Mouse (Mus musculus) lung, postnatal 0 days (tissue): ENCODE results near the gene Lrrc15. TPM values are rescaled to one million over a fixed set of nuclear protein-coding genes. Genes with fewer than 3 reads are reported as not detected.

Experiments used
- ATAC-seq: fragments of 200-750 bp; cut with Nextera tagmentation; 2 replicates; pipeline ENCODE4 v1.8.0; 2017; ENCODE audit warnings: moderate library complexity
- DNase-seq: peaks from one replicate; pipeline ENCODE4 v3.0.0-alpha.2; 2016; ENCODE audit warnings: low spot score
- H3K27ac ChIP-seq: fragments of 300-500 bp; sonication (generic); 2 replicates; pipeline ENCODE4 v1.5.1; 2014; ENCODE audit warnings: antibody characterized with exemption, mild to moderate bottlenecking, low read length, mixed read lengths
- H3K27me3 ChIP-seq: fragments of 300-500 bp; sonication (generic); replicated peaks from 2 replicates; pipeline ENCODE4 v1.6.1; 2014; ENCODE audit warnings: low read length, mixed read lengths; ENCODE audit not compliant: insufficient read depth
- H3K36me3 ChIP-seq: fragments of 300-500 bp; sonication (generic); 2 replicates; pipeline ENCODE4 v1.6.1; 2014; ENCODE audit warnings: low read length, mixed read lengths; ENCODE audit not compliant: insufficient read depth
- H3K4me1 ChIP-seq: fragments of 300-500 bp; sonication (generic); 2 replicates; pipeline ENCODE4 v1.6.1; 2014; ENCODE audit warnings: antibody characterized with exemption, low read depth, low read length, mixed read lengths; ENCODE audit not compliant: insufficient read depth
- H3K4me2 ChIP-seq: fragments of 300-500 bp; sonication (generic); replicated peaks from 2 replicates; pipeline ENCODE4 v1.6.1; 2014; ENCODE audit warnings: low read depth, mild to moderate bottlenecking, low read length, moderate library complexity, mixed read lengths
- H3K4me3 ChIP-seq: fragments of 300-500 bp; sonication (generic); 2 replicates; pipeline ENCODE4 v1.5.1; 2014; ENCODE audit warnings: low read depth, low read length
- H3K9ac ChIP-seq: fragments of 300-500 bp; sonication (generic); replicated peaks from 2 replicates; pipeline ENCODE4 v1.6.1; 2014; ENCODE audit warnings: low read depth, mild to moderate bottlenecking
- H3K9me3 ChIP-seq: fragments of 300-500 bp; sonication (generic); 2 replicates; pipeline ENCODE4 v1.6.1; 2016; ENCODE audit warnings: low read length, mixed read lengths
- CTCF ChIP-seq: IDR thresholded peaks from 2 replicates; pipeline ENCODE4 v1.5.1; 2016; ENCODE audit warnings: antibody characterized with exemption, mild to moderate bottlenecking
- EP300 ChIP-seq: IDR thresholded peaks from 2 replicates; pipeline ENCODE4 v1.6.1; 2016; ENCODE audit warnings: antibody characterized with exemption, mild to moderate bottlenecking, control low read depth
- WGBS: fragments of 180-500 bp; shearing (Covaris S2); extraction: QIAGEN DNeasy Blood & Tissue Kit; methylation state at CpG from one replicate; pipeline ENCODE4 v1.1.7; 2014; 5-methylcytosine and 5-hydroxymethylcytosine counted together
- polyA plus RNA-seq: library from polyadenylated mRNA; unstranded; fragments of >200 nt; fragmentation: Nextera tagmentation; extraction: Ambion mirVana; gene quantifications from 2 replicates; pipeline ENCODE4 v1.2.1, GENCODE M21; 2015

Lrrc15 gene
- polyA plus RNA-seq, 1 experiment from 2014 or later, result 1.4 TPM

GRCm38 (mm10) chr16:30283743-30284337 lies 784 bp upstream of the Lrrc15 start:
- TF ChIP-seq EP300, result no peak
- peak; percentile 82 for TF ChIP-seq CTCF
- Histone ChIP-seq H3K9me3 (no peaks in the 10 kb centered on the region), H3K4me1 (peaks cover 4% of the 10 kb centered on the region), H3K36me3 (no peaks in the 10 kb centered on the region), H3K9ac (no peak overlapping the region), H3K27ac (no peak overlapping the region), H3K4me2 (no peak overlapping the region), H3K27me3 (peaks cover 21% of the 10 kb centered on the region; the same call in 1 of the 2 replicates), H3K4me3 (no peak overlapping the region)
- WGBS, result 3% methylated on average over 15 of the region's 15 CpGs
- ATAC-seq (peak; percentile 44; the same call in 1 of the 2 replicates), DNase-seq (peak; percentile 61)

GRCm38 (mm10) chr16:30280676-30281297 lies 2.3 kb downstream of the Lrrc15 start:
- H3K36me3 ChIP-seq, result no peaks in the 10 kb centered on the region
- H3K27ac ChIP-seq, result no peak overlapping the region
- peaks cover 4% of the 10 kb centered on the region for H3K4me1 ChIP-seq
- no peak overlapping the region for H3K4me2 ChIP-seq
- peak; percentile 47; the same call in 1 of the 2 replicates for ATAC-seq
- WGBS, result 22% methylated on average over 4 of the region's 4 CpGs
- no peaks in the 10 kb centered on the region for H3K9me3 ChIP-seq
- H3K9ac ChIP-seq, result no peak overlapping the region
- TF ChIP-seq CTCF (no peak), EP300 (no peak)
- H3K4me3 ChIP-seq, result no peak overlapping the region
- DNase-seq, result peak; percentile 15
- H3K27me3 ChIP-seq, result peaks cover 21% of the 10 kb centered on the region; the same call in 1 of the 2 replicates

GRCm38 (mm10) chr16:30278406-30278805 lies 4.7 kb downstream of the Lrrc15 start:
- Histone ChIP-seq H3K4me2 (no peak overlapping the region), H3K4me3 (no peak overlapping the region), H3K27me3 (0 out of 2 replicates have a peak, but pooled peaks cover 12% of the 10 kb centered on the region), H3K36me3 (no peaks in the 10 kb centered on the region), H3K27ac (no peak overlapping the region), H3K9me3 (no peaks in the 10 kb centered on the region), H3K4me1 (peaks cover 4% of the 10 kb centered on the region), H3K9ac (no peak overlapping the region)
- WGBS, result 76% methylated on average over 11 of the region's 11 CpGs
- ATAC-seq (no peak), DNase-seq (no peak)
- TF ChIP-seq EP300, result no peak

- ATAC-seq (peak; percentile 53), DNase-seq (no peak)
Measured at GRCm38 (mm10) chr16:30275558-30276340, 7.3 kb downstream of the Lrrc15 start.

GRCm38 (mm10) chr16:30273065-30273464 lies 10.0 kb downstream of the Lrrc15 start:
- 92% methylated on average over 8 of the region's 8 CpGs for WGBS
- H3K9me3 ChIP-seq, result no peaks in the 10 kb centered on the region
- no peak overlapping the region for H3K4me2 ChIP-seq
- ATAC-seq (no peak), DNase-seq (no peak)
- TF ChIP-seq EP300 (no peak), CTCF (no peak)
- H3K27me3 ChIP-seq, result no peaks in the 10 kb centered on the region
- no peaks in the 10 kb centered on the region for H3K36me3 ChIP-seq
- H3K9ac ChIP-seq, result no peak overlapping the region
- no peak overlapping the region for H3K4me3 ChIP-seq
- no peak overlapping the region for H3K27ac ChIP-seq
- H3K4me1 ChIP-seq, result no peaks in the 10 kb centered on the region

More at GRCm38 (mm10) chr16:30275558-30276340, 7.3 kb downstream of the Lrrc15 start:
- Histone ChIP-seq H3K4me3 (no peak overlapping the region), H3K27me3 (no peaks in the 10 kb centered on the region), H3K36me3 (no peaks in the 10 kb centered on the region), H3K9me3 (no peaks in the 10 kb centered on the region), H3K4me2 (no peak overlapping the region), H3K9ac (no peak overlapping the region), H3K4me1 (no peaks in the 10 kb centered on the region), H3K27ac (no peak overlapping the region)
- no peak for TF ChIP-seq CTCF
- no peak for TF ChIP-seq EP300
- WGBS, result 53% methylated on average over 15 of the region's 15 CpGs

GRCm38 (mm10) chr16:30271941-30272595 lies 11.0 kb downstream of the Lrrc15 start:
- H3K9ac ChIP-seq, result no peak overlapping the region
- no peak for DNase-seq
- H3K9me3 ChIP-seq, result no peaks in the 10 kb centered on the region
- H3K27me3 ChIP-seq, result no peaks in the 10 kb centered on the region
- no peak overlapping the region for H3K4me2 ChIP-seq
- WGBS, result 53% methylated on average over 6 of the region's 6 CpGs
- no peak overlapping the region for H3K27ac ChIP-seq
- no peak for ATAC-seq
- no peaks in the 10 kb centered on the region for H3K4me1 ChIP-seq
- TF ChIP-seq EP300, result no peak
- no peak for TF ChIP-seq CTCF
- H3K4me3 ChIP-seq, result no peak overlapping the region
- H3K36me3 ChIP-seq, result no peaks in the 10 kb centered on the region
